Mouse (Mus musculus) ES-E14 (cell line): Measurements from ENCODE around the gene Slc4a7.

Experiments used
- CHD2 ChIP-seq: IDR thresholded peaks from 2 replicates; pipeline ENCODE4 v1.6.1; 2014; ENCODE audit warnings: mild to moderate bottlenecking, low read depth, low read length, inconsistent platforms
- MAFK ChIP-seq: IDR thresholded peaks from 2 replicates; pipeline ENCODE4 v1.6.1; 2014; ENCODE audit warnings: mild to moderate bottlenecking, low read depth, low read length, inconsistent platforms; ENCODE audit not compliant: insufficient read depth

DNA sequence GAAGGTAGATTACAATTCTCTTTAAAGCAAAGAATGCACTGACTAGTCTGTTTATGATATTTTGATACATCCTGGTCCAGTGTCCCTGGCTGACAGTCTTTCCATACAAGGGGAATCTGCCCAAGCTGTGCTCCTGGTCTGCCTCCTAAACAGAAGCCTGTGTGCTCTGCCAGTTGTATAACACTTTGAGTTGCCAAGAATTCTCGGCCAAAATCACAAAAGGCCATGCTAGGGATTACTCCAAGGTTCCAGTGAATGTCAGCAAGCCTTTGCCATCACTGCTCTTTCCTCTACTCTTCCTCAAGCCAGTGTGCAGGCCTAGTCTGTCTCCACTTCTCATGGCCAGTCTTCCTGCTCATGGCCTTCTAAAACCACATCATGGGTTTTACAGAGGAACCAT is 136.0 kb downstream of the Slc4a7 start:
- TF ChIP-seq CHD2 (no peak), MAFK (no peak)
